Mouse (Mus musculus): ENCODE data around the gene Sh3gl2. TPM values are rescaled to one million over a fixed set of nuclear protein-coding genes. Genes with fewer than 3 reads are reported as not detected.

The Sh3gl2 gene
- 66.7 and 68.1 TPM in 2 replicates for polyA plus RNA-seq (2015; fragmentation: Nextera tagmentation; extraction: Ambion mirVana)

- peak within 1 kb of the TSS; percentile 90 for H3K9ac ChIP-seq
- peak within 1 kb of the TSS; percentile 83 for H3K4me3 ChIP-seq
- H3K4me1 ChIP-seq (replicated peaks) = peaks cover 16% of the 10 kb centered on the region
- no peaks in the 10 kb centered on the region for H3K9me3 ChIP-seq
- peaks cover 38% of the 10 kb centered on the region for H3K27me3 ChIP-seq
- H3K4me2 ChIP-seq = peak within 1 kb of the TSS; percentile 81
- ATAC-seq (ENCODE audit: low read depth) = peak; percentile 93
- H3K36me3 ChIP-seq = no peaks in the 10 kb centered on the region
- peak within 1 kb of the TSS; percentile 91 for H3K27ac ChIP-seq (replicated peaks)
- under 1% methylated on average over 48 of the region's 48 CpGs for WGBS
These were observed at the start of gene Sh3gl2 for GRCm38 (mm10) chr4:85205071-85205635. Gene Sh3gl2 (plus strand): TSS chr4:85205126.

DNA sequence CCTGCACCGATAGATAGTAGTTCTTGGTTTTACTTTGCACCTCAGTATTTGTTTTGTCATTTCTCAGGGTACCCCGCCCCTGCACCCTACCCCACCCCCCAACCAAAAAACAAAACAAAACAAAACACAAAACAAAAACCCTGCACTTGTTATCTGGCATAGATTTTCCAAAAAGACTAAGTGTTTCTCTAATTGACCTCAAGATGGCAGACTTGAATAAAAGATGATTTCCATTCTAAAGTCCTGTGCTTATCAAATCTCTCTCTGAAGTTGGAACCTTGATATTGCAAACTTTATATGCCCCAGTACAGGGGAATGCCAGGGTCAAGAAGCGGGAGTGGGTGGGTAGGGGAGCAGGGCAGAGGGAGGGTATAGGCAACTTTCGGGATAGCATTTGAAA lies 43.8 kb upstream of the Sh3gl2 start:
- Histone ChIP-seq H3K4me3 (no peak overlapping the region), H3K36me3 (no peaks in the 10 kb centered on the region), H3K9ac (no peak overlapping the region), H3K9me3 (no peaks in the 10 kb centered on the region), H3K27me3 (peaks cover 7% of the 10 kb centered on the region; the same call in 1 of the 2 replicates), H3K4me1 (replicated peaks) (no peaks in the 10 kb centered on the region; the same call in 1 of the 2 replicates), H3K27ac (replicated peaks) (no peak overlapping the region), H3K4me2 (no peak overlapping the region)
- 68% methylated on average over 4 of the region's 4 CpGs for WGBS
- ATAC-seq (ENCODE audit: low read depth) = no peak

- Histone ChIP-seq H3K9me3 (no peaks in the 10 kb centered on the region), H3K27ac (replicated peaks) (no peak overlapping the region), H3K4me1 (replicated peaks) (no peaks in the 10 kb centered on the region; the same call in 1 of the 2 replicates), H3K4me3 (no peak overlapping the region), H3K36me3 (no peaks in the 10 kb centered on the region), H3K4me2 (peak overlapping the region; percentile 33), H3K27me3 (peaks cover 7% of the 10 kb centered on the region; the same call in 1 of the 2 replicates), H3K9ac (no peak overlapping the region)
- WGBS = 24% methylated on average over 27 of the region's 27 CpGs
- peak; percentile 93 for ATAC-seq (ENCODE audit: low read depth)
These were observed 42.2 kb upstream of the Sh3gl2 start for GRCm38 (mm10) chr4:85162468-85163312.

GRCm38 (mm10) chr4:85163313-85163615 lies 41.7 kb upstream of the Sh3gl2 start:
- Histone ChIP-seq H3K27me3 (peaks cover 7% of the 10 kb centered on the region; the same call in 1 of the 2 replicates), H3K4me1 (replicated peaks) (no peaks in the 10 kb centered on the region; the same call in 1 of the 2 replicates), H3K4me2 (no peak overlapping the region), H3K9ac (no peak overlapping the region), H3K4me3 (no peak overlapping the region), H3K36me3 (no peaks in the 10 kb centered on the region), H3K27ac (replicated peaks) (no peak overlapping the region), H3K9me3 (no peaks in the 10 kb centered on the region)
- ATAC-seq (ENCODE audit: low read depth) = peak; percentile 63; the same call in 1 of the 2 replicates
- 81% methylated on average over 2 of the region's 2 CpGs for whole genome bisulfite sequencing

DNA sequence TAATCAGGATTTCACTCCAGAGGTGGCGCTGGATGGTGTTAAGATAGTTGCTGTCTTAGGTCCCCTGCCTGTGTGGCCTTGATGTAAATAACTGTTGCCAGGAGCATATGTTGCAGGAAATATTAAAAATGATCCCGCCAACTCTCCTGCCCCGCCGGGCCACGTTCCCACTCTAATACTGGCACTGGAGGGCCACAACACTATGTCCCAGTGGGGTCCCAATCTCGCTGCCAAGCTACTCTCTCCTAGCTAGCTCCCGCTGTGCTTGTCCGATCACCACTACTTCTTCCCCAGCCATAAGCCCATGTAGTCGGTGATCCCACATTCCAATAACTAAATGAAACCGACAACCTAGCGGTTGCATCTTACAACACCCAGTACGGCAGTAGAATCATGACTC lies 36.9 kb upstream of the Sh3gl2 start:
- WGBS = 95% methylated on average over 12 of the region's 12 CpGs
- no peak overlapping the region for H3K4me2 ChIP-seq
- H3K9me3 ChIP-seq = no peaks in the 10 kb centered on the region
- H3K36me3 ChIP-seq = no peaks in the 10 kb centered on the region
- no peak for ATAC-seq (ENCODE audit: low read depth)
- no peaks in the 10 kb centered on the region for H3K27me3 ChIP-seq
- no peaks in the 10 kb centered on the region for H3K4me1 ChIP-seq (replicated peaks)
- no peak overlapping the region for H3K27ac ChIP-seq (replicated peaks)
- H3K4me3 ChIP-seq = no peak overlapping the region
- no peak overlapping the region for H3K9ac ChIP-seq

- Histone ChIP-seq H3K4me1 (replicated peaks) (no peaks in the 10 kb centered on the region), H3K36me3 (no peaks in the 10 kb centered on the region), H3K27me3 (no peaks in the 10 kb centered on the region), H3K27ac (replicated peaks) (no peak overlapping the region), H3K4me3 (no peak overlapping the region), H3K9ac (no peak overlapping the region), H3K9me3 (no peaks in the 10 kb centered on the region), H3K4me2 (no peak overlapping the region)
- 89% methylated on average over 4 of the region's 4 CpGs for WGBS
- ATAC-seq (ENCODE audit: low read depth) = no peak
These were observed 29.5 kb upstream of the Sh3gl2 start for GRCm38 (mm10) chr4:85175466-85175865.

DNA sequence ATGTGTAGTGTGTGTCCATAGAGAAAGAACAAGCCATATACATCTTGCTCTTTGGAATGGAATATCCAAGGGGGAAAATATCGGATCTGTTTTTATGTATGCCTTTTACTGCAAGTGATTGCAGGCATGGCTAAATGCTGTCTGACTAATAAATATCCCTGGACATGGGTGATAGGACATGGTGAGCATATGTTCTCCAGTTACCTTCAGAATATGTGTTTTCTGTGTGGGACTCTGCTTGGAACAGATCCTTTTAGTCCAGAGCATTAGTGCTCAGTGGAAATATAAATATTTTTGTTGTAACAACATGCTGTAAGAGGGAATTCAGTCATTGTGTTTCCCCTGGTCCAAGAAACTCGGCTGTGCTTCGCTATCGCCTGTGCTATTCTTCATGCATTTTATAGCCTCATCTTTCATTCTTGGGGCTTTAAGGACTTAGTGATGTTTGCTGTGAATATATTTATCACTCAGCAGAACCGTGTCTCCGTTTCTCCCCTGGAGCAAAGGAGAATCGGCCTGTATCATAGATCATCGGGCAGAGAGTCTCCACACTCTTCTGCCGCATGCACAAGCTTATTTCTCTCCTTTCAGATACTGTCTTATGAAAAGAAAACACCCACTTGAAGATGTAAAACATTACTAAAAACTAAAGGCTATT lies 26.4 kb upstream of the Sh3gl2 start:
- peak; percentile 23; the same call in 1 of the 2 replicates for ATAC-seq (ENCODE audit: low read depth)
- Histone ChIP-seq H3K9ac (no peak overlapping the region), H3K4me2 (no peak overlapping the region), H3K9me3 (no peaks in the 10 kb centered on the region), H3K4me1 (replicated peaks) (no peaks in the 10 kb centered on the region), H3K27me3 (no peaks in the 10 kb centered on the region), H3K27ac (replicated peaks) (0 out of 2 replicates have a peak overlapping the region, but pooled peaks have one; percentile 42), H3K36me3 (no peaks in the 10 kb centered on the region), H3K4me3 (no peak overlapping the region)
- 62% methylated on average over 9 of the region's 9 CpGs for WGBS

DNA sequence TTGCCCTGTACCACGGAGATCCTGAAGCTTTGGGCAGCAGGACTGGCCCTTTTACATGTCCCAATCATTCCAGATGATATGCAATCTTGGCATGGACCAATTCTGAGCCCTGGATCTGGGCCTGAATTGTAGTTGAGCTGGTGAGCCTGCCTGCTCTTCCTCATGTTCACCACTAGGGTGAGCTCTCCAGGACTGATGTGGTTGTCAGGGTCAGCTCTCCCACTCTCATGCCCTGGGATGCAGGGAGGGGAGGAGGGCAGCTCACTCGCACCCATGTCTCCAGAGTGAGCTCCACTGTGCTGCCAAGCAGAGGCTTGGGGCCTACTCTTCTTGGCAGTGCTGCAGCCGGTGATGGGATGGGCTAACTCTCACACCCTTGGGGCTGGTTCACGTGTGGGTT lies 18.9 kb upstream of the Sh3gl2 start:
- Histone ChIP-seq H3K27me3 (no peaks in the 10 kb centered on the region), H3K4me1 (replicated peaks) (no peaks in the 10 kb centered on the region), H3K27ac (replicated peaks) (no peak overlapping the region), H3K9me3 (no peaks in the 10 kb centered on the region), H3K4me3 (no peak overlapping the region), H3K36me3 (no peaks in the 10 kb centered on the region), H3K9ac (no peak overlapping the region), H3K4me2 (no peak overlapping the region)
- 61% methylated on average over 4 of the region's 4 CpGs for WGBS
- ATAC-seq (ENCODE audit: low read depth) = no peak

DNA sequence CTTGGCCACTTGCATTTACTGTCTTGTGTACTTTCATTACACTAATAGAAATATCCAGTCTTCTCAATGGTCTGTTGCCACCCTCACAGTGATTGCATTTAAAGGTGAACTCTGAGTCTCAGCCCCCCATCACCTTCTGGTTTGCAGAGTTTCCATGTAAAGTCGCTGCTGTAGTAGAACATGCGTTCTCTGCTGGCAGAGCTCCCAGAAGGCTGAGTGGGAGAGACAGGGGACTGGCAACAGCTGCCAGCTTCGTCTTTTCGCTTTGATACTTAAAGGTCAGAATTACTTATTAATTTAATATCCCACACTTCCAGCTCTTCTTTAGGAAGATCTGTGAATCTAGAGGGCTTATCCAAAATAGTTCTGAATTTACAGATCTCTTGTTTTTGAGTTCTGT lies 8.7 kb upstream of the Sh3gl2 start:
- H3K4me1 ChIP-seq (replicated peaks) = no peaks in the 10 kb centered on the region
- H3K36me3 ChIP-seq = no peaks in the 10 kb centered on the region
- peaks cover 4% of the 10 kb centered on the region; the same call in 1 of the 2 replicates for H3K27me3 ChIP-seq
- no peak for ATAC-seq (ENCODE audit: low read depth)
- H3K4me3 ChIP-seq = no peak overlapping the region
- 79% methylated on average over 4 of the region's 4 CpGs for WGBS
- no peak overlapping the region for H3K27ac ChIP-seq (replicated peaks)
- no peaks in the 10 kb centered on the region for H3K9me3 ChIP-seq
- H3K4me2 ChIP-seq = no peak overlapping the region
- H3K9ac ChIP-seq = no peak overlapping the region

DNA sequence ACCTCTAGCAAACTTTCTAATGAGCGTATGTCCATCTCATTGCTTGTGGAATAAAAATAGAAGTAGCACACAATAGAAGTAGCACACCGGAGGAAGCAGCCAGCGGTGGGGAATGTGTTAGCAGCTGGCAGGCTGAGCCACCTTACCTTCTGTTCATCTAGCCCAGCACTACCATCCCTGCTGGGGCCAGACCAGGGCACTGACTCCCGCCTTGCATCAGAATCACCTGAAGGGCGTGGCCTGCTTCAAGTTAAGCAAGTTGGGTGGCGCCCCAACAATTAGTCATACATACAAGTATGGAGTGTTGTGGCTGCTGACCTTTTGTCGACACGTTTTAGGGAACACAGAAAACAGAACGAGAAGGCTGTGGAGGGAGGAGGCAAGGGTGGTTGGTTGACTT lies 6.5 kb upstream of the Sh3gl2 start:
- no peaks in the 10 kb centered on the region for H3K36me3 ChIP-seq
- H3K9me3 ChIP-seq = no peaks in the 10 kb centered on the region
- no peak for ATAC-seq (ENCODE audit: low read depth)
- H3K4me3 ChIP-seq = no peak overlapping the region
- H3K27ac ChIP-seq (replicated peaks) = no peak overlapping the region
- peaks cover 16% of the 10 kb centered on the region for H3K27me3 ChIP-seq
- 88% methylated on average over 9 of the region's 9 CpGs for WGBS
- no peak overlapping the region for H3K9ac ChIP-seq
- no peak overlapping the region for H3K4me2 ChIP-seq
- H3K4me1 ChIP-seq (replicated peaks) = no peaks in the 10 kb centered on the region

DNA sequence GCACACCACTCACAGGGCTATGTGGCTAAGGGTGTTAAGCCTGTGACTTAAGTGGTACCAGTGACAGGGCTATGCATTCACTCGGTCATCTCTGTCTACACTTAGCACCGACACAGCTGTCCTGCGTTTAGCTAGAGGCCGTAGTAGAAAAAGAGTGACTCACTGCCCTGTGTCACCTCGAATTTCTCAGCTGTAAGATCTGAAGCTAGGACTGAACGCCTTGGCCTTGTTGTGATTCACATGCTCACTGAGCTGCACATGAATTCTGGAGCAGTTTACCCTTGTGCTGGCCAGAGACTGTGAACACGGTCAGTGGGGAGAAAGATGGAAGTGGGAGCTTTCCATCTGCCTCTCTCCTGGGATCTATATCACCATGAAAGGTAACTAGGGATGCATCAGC lies 2.3 kb upstream of the Sh3gl2 start:
- no peak for ATAC-seq (ENCODE audit: low read depth)
- WGBS = 83% methylated on average over 7 of the region's 7 CpGs
- Histone ChIP-seq H3K4me1 (replicated peaks) (peaks cover 12% of the 10 kb centered on the region), H3K27ac (replicated peaks) (no peak overlapping the region), H3K36me3 (no peaks in the 10 kb centered on the region), H3K9ac (no peak overlapping the region), H3K4me2 (no peak overlapping the region), H3K4me3 (no peak overlapping the region), H3K27me3 (peaks cover 34% of the 10 kb centered on the region), H3K9me3 (no peaks in the 10 kb centered on the region)

DNA sequence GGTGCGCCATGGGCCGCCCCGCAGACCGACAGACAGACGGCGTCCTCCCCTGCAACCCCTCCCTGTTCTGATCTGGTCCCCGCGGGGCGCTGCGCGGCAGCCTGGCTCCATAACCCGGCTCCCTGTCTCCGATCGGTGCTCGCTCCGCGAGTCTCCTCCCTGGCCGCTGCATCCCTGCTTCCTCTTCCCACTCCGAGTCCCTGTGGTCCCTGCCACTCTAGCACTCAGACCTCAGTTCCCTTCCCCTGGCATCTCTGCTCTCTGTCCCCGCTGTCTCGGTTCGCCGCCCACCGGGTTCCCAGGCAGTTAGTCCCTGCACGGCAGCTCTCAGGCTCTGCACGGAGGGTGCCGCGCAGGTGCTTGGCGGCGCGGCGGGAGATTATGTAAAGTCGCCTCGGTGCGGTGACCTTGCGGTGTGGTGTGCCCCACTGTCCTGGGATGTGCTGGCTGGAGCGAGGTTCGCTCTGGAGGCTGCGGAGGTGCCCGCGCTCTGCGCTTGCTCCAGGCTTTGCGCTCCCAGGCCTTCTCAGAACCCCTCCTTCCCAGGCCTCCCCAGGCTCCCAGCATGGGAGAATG lies 798 bp downstream of the Sh3gl2 start:
- WGBS = under 1% methylated on average over 42 of the region's 43 CpGs
- peaks cover 38% of the 10 kb centered on the region for H3K27me3 ChIP-seq
- H3K4me2 ChIP-seq = peak overlapping the region; percentile 81
- peak overlapping the region; percentile 90 for H3K9ac ChIP-seq
- no peaks in the 10 kb centered on the region for H3K36me3 ChIP-seq
- H3K9me3 ChIP-seq = no peaks in the 10 kb centered on the region
- H3K27ac ChIP-seq (replicated peaks) = peak overlapping the region; percentile 91
- peak; percentile 88 for ATAC-seq (ENCODE audit: low read depth)
- H3K4me1 ChIP-seq (replicated peaks) = peaks cover 16% of the 10 kb centered on the region
- peak overlapping the region; percentile 83 for H3K4me3 ChIP-seq
